Mouse (Mus musculus): Measurements from ENCODE around the gene Rtl8a. TPM values are rescaled to one million over a fixed set of nuclear protein-coding genes. Genes with fewer than 3 reads are reported as not detected.
"Not testable (repeated sequence)": the region's sequence is repeated elsewhere in the genome, so short reads cannot be mapped to it uniquely, and the experiment has no call there.

Gene Rtl8a
- polyA plus RNA-seq, 1 experiment from 2014 or later, result 67.9 TPM

GRCm38 (mm10) chrX:53642604-53642979 lies 890 bp downstream of the Rtl8a start:
- not testable (repeated sequence) for H3K4me1 ChIP-seq; H3K9ac ChIP-seq; H3K27ac ChIP-seq; H3K27me3 ChIP-seq; H3K36me3 ChIP-seq; H3K9me3 ChIP-seq; ATAC-seq (ENCODE audit: insufficient number of reproducible peaks, insufficient read depth, low FRiP score, low TSS enrichment, low read depth)
- WGBS, result 33% methylated on average over 3 of the region's 4 CpGs
- H3K4me2 ChIP-seq, result peak overlapping the region; percentile 45
- H3K4me3 ChIP-seq, result peak overlapping the region; percentile 26

GRCm38 (mm10) chrX:53638107-53638506 lies 5.4 kb downstream of the Rtl8a start:
- not testable (repeated sequence) for H3K27me3 ChIP-seq; ATAC-seq (ENCODE audit: insufficient number of reproducible peaks, insufficient read depth, low FRiP score, low TSS enrichment, low read depth); H3K4me3 ChIP-seq; H3K9me3 ChIP-seq; H3K4me1 ChIP-seq; H3K4me2 ChIP-seq; H3K9ac ChIP-seq; H3K27ac ChIP-seq; H3K36me3 ChIP-seq
- 50% methylated on average over 3 of the region's 3 CpGs for WGBS

- ATAC-seq (ENCODE audit: insufficient number of reproducible peaks, insufficient read depth, low FRiP score, low TSS enrichment, low read depth); H3K4me3 ChIP-seq; H3K4me1 ChIP-seq; H3K36me3 ChIP-seq; H3K4me2 ChIP-seq; H3K27me3 ChIP-seq; H3K9ac ChIP-seq; H3K9me3 ChIP-seq; H3K27ac ChIP-seq: not testable (repeated sequence)
These were observed 32.1 kb downstream of the Rtl8a start for GRCm38 (mm10) chrX:53611395-53611794.

- Histone ChIP-seq H3K27ac (no peak overlapping the region), H3K9ac (no peak overlapping the region), H3K4me1 (no peaks in the 10 kb centered on the region), H3K27me3 (no peaks in the 10 kb centered on the region), H3K36me3 (no peaks in the 10 kb centered on the region), H3K4me3 (no peak overlapping the region), H3K9me3 (no peaks in the 10 kb centered on the region), H3K4me2 (no peak overlapping the region)
- WGBS, result 6% methylated on average over 3 of the region's 3 CpGs
- ATAC-seq (ENCODE audit: insufficient number of reproducible peaks, insufficient read depth, low FRiP score, low TSS enrichment, low read depth), result no peak
These were observed 32.9 kb downstream of the Rtl8a start for GRCm38 (mm10) chrX:53610571-53610970.

GRCm38 (mm10) chrX:53608879-53609278 lies 34.6 kb downstream of the Rtl8a start, which contains the start of gene Gm14597:
Gm14597 (minus strand) TSS chrX:53608979.
- H3K4me3 ChIP-seq, result peak within 1 kb of the TSS; percentile 49
- peak within 1 kb of the TSS; percentile 58 for H3K4me2 ChIP-seq
- not testable (repeated sequence) for H3K36me3 ChIP-seq; H3K9me3 ChIP-seq; H3K27me3 ChIP-seq; H3K4me1 ChIP-seq; H3K27ac ChIP-seq; ATAC-seq (ENCODE audit: insufficient number of reproducible peaks, insufficient read depth, low FRiP score, low TSS enrichment, low read depth)
- 61% methylated on average over 3 of the region's 4 CpGs for WGBS
- peak within 1 kb of the TSS; percentile 69 for H3K9ac ChIP-seq

GRCm38 (mm10) chrX:53608122-53608813 lies 35.2 kb downstream of the Rtl8a start:
- Histone ChIP-seq H3K4me2 (peak overlapping the region; percentile 58), H3K27ac (no peak overlapping the region), H3K27me3 (no peaks in the 10 kb centered on the region), H3K36me3 (no peaks in the 10 kb centered on the region), H3K9ac (peak overlapping the region; percentile 69), H3K9me3 (no peaks in the 10 kb centered on the region), H3K4me1 (no peaks in the 10 kb centered on the region), H3K4me3 (peak overlapping the region; percentile 49)
- ATAC-seq (ENCODE audit: insufficient number of reproducible peaks, insufficient read depth, low FRiP score, low TSS enrichment, low read depth), result no peak
- WGBS, result 26% methylated on average over 18 of the region's 18 CpGs

- 30% methylated on average over 20 of the region's 20 CpGs for WGBS
These were observed 36.0 kb downstream of the Rtl8a start, which contains the start of gene Rtl8c for GRCm38 (mm10) chrX:53607242-53608121. Rtl8c (plus strand) TSS chrX:53608032.

GRCm38 (mm10) chrX:53606176-53606575 lies 37.3 kb downstream of the Rtl8a start:
- H3K9me3 ChIP-seq; H3K27ac ChIP-seq; H3K4me1 ChIP-seq; H3K9ac ChIP-seq; H3K4me2 ChIP-seq; H3K27me3 ChIP-seq; ATAC-seq (ENCODE audit: insufficient number of reproducible peaks, insufficient read depth, low FRiP score, low TSS enrichment, low read depth); H3K36me3 ChIP-seq; H3K4me3 ChIP-seq: not testable (repeated sequence)
- 20% methylated on average over 1 of the region's 1 CpGs for WGBS

More at GRCm38 (mm10) chrX:53607242-53608121, 36.0 kb downstream of the Rtl8a start, which contains the start of gene Rtl8c:
- H3K27me3 ChIP-seq, result no peaks in the 10 kb centered on the region
- H3K36me3 ChIP-seq, result no peaks in the 10 kb centered on the region
- H3K4me1 ChIP-seq, result no peaks in the 10 kb centered on the region
- H3K27ac ChIP-seq, result no peak within 1 kb of the TSS
- H3K4me3 ChIP-seq, result peak within 1 kb of the TSS; percentile 49
- ATAC-seq (ENCODE audit: insufficient number of reproducible peaks, insufficient read depth, low FRiP score, low TSS enrichment, low read depth), result peak; percentile 75
- H3K9me3 ChIP-seq, result no peaks in the 10 kb centered on the region
- H3K9ac ChIP-seq, result peak within 1 kb of the TSS; percentile 69
- peak within 1 kb of the TSS; percentile 58 for H3K4me2 ChIP-seq

GRCm38 (mm10) chrX:53599993-53600392 lies 43.5 kb downstream of the Rtl8a start:
- not testable (repeated sequence) for H3K4me1 ChIP-seq; H3K4me2 ChIP-seq; H3K4me3 ChIP-seq; H3K9ac ChIP-seq; H3K27ac ChIP-seq; H3K27me3 ChIP-seq; H3K9me3 ChIP-seq; H3K36me3 ChIP-seq; ATAC-seq (ENCODE audit: insufficient number of reproducible peaks, insufficient read depth, low FRiP score, low TSS enrichment, low read depth)
- WGBS, result 55% methylated on average over 2 of the region's 2 CpGs

Other genes starting within 250 kb of the Rtl8a start
- gene Etd, start 208.8 kb downstream of the Rtl8a start, polyA plus RNA-seq (2015; fragmentation: Nextera tagmentation; extraction: Ambion mirVana), result not detected in 2 replicates
- 44.6 and 49.4 TPM in 2 replicates for gene Rtl8c, start 35.6 kb downstream of the Rtl8a start, polyA plus RNA-seq (2015; fragmentation: Nextera tagmentation; extraction: Ambion mirVana)
- gene Gm14597, start 34.7 kb downstream of the Rtl8a start, polyA plus RNA-seq (2015; fragmentation: Nextera tagmentation; extraction: Ambion mirVana), result not detected in 2 replicates
- gene Rtl8b, start 26.7 kb upstream of the Rtl8a start, polyA plus RNA-seq (2015; fragmentation: Nextera tagmentation; extraction: Ambion mirVana), result 59.5 and 62.3 TPM in 2 replicates
- gene 4930502E18Rik, start 81.1 kb upstream of the Rtl8a start, polyA plus RNA-seq (2015; fragmentation: Nextera tagmentation; extraction: Ambion mirVana), result 0.43 and 0.62 TPM in 2 replicates
- not detected in 2 replicates for gene 1700013H16Rik, start 114.1 kb upstream of the Rtl8a start, polyA plus RNA-seq (2015; fragmentation: Nextera tagmentation; extraction: Ambion mirVana)
- not detected in 2 replicates for gene Zfp36l3, start 132.7 kb upstream of the Rtl8a start, polyA plus RNA-seq (2015; fragmentation: Nextera tagmentation; extraction: Ambion mirVana)
- gene Xlr, start 154.0 kb upstream of the Rtl8a start, polyA plus RNA-seq (2015; fragmentation: Nextera tagmentation; extraction: Ambion mirVana), result 1.2 and 1.7 TPM in 2 replicates

Measured in embryonic facial prominence, embryonic 13.5 days (tissue).